Comparison of ENCODE assay signal across 23 mouse cellular contexts in the genomic region with DNA sequence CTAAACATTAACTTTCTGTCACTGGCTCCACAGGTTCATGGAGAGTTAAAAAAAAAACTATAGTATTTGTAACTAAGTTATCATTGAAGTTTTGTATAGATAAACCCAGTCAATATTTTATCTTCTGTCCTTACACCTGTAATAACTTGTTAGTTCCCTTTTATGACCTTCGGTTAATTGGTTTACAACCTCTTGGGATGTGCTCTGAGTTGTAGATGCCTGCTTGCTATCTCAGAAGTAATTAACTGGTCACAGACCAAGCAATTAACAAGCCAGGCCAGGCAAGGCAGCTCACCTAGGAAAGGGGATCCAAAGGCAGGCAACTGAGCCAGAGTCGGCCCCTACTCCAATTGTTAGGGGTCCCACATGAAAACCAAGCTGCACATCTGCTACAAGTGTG. TPM values are rescaled to one million over a fixed set of nuclear protein-coding genes. Genes with fewer than 3 reads are reported as not detected.
"Had no signal": no experiment of that assay in that cellular context is flagged by ENCODE, and none has a peak within 500 bp of the region (broad histone marks: within the 10 kb centered on the region; RNA-seq: fewer than 3 reads in every experiment).

No protein-coding gene starts in this region.

- H3K27ac ChIP-seq: liver, embryonic 15.5 days; lung, embryonic 15.5 days; macrophage; midbrain, embryonic 13.5 days; midbrain, embryonic 15.5 days; neural tube, embryonic 13.5 days; neural tube, embryonic 15.5 days; stomach, embryonic 15.5 days had no signal

- H3K36me3 ChIP-seq: liver, embryonic 15.5 days; lung, embryonic 15.5 days; midbrain, embryonic 13.5 days; midbrain, embryonic 15.5 days; neural tube, embryonic 13.5 days; neural tube, embryonic 15.5 days; stomach, embryonic 15.5 days had no signal

- H3K4me3 ChIP-seq: liver, embryonic 15.5 days; lung, embryonic 15.5 days; megakaryocyte, embryonic 14.5 days; midbrain, embryonic 13.5 days; midbrain, embryonic 15.5 days; neural tube, embryonic 13.5 days; neural tube, embryonic 15.5 days; stomach, embryonic 15.5 days had no signal

- H3K9me3 ChIP-seq: liver, embryonic 15.5 days; lung, embryonic 15.5 days; midbrain, embryonic 15.5 days; neural tube, embryonic 15.5 days; stomach, embryonic 15.5 days had no signal

- ATAC-seq: liver, postnatal 0 days; lung, postnatal 0 days; midbrain, embryonic 13.5 days; midbrain, embryonic 15.5 days had no signal

- H3K4me1 ChIP-seq: liver, embryonic 15.5 days; lung, embryonic 15.5 days; megakaryocyte, embryonic 14.5 days; midbrain, embryonic 13.5 days; midbrain, embryonic 15.5 days; neural tube, embryonic 13.5 days; neural tube, embryonic 15.5 days; stomach, embryonic 15.5 days had no signal

- H3K9ac ChIP-seq: liver, embryonic 15.5 days; liver, postnatal 0 days; lung, embryonic 15.5 days; midbrain, embryonic 13.5 days; midbrain, embryonic 15.5 days; neural tube, embryonic 13.5 days; neural tube, embryonic 15.5 days; stomach, embryonic 15.5 days had no signal

- DNase-seq: liver, postnatal 0 days; lung, adult 2 months; lung, postnatal 14 days; lung, postnatal 36 days; right cerebral cortex, postnatal 14 days; thymus, adult 2 months; thymus, postnatal 25 days; thymus, postnatal 4 days had no signal

- H3K27me3 ChIP-seq: liver, embryonic 15.5 days; lung, embryonic 15.5 days; midbrain, embryonic 13.5 days; midbrain, embryonic 15.5 days; neural tube, embryonic 13.5 days; neural tube, embryonic 15.5 days; stomach, embryonic 15.5 days had no signal

- H3K4me2 ChIP-seq: liver, embryonic 15.5 days; lung, embryonic 15.5 days; midbrain, embryonic 11.5 days; midbrain, embryonic 13.5 days; midbrain, embryonic 15.5 days; neural tube, embryonic 13.5 days; neural tube, embryonic 15.5 days; stomach, embryonic 15.5 days had no signal

RNA-seq across cellular contexts. Expression of a gene that starts 12.9 kb away (rescaled TPM):
- polyA plus RNA-seq: liver, embryonic 15.5 days; liver, postnatal 0 days; lung, adult 2 months; lung, embryonic 15.5 days; lung, postnatal 0 days; macrophage; midbrain, embryonic 11.5 days; midbrain, embryonic 13.5 days; midbrain, embryonic 15.5 days; neural tube, embryonic 11.5 days; neural tube, embryonic 13.5 days; neural tube, embryonic 15.5 days; spleen, adult 2 months; stomach, embryonic 15.5 days; thymus, adult 2 months; urinary bladder, adult 2 months had no signal

RNA-seq across cellular contexts. Expression of a gene that starts 33.0 kb away (rescaled TPM):
- polyA plus RNA-seq: liver, embryonic 15.5 days; liver, postnatal 0 days; lung, adult 2 months; lung, embryonic 15.5 days; lung, postnatal 0 days; macrophage; midbrain, embryonic 11.5 days; midbrain, embryonic 15.5 days; midbrain, postnatal 0 days; neural tube, embryonic 11.5 days; neural tube, embryonic 13.5 days; neural tube, embryonic 15.5 days; spleen, adult 2 months; stomach, embryonic 15.5 days; urinary bladder, adult 2 months had no signal
